Mouse (Mus musculus) liver, embryonic 11.5 days (tissue): Measurements from ENCODE around the gene Wasf2. TPM values are rescaled to one million over a fixed set of nuclear protein-coding genes. Genes with fewer than 3 reads are reported as not detected.
A peak's percentile ranks its signal among the peaks of the same experiment; 100 is the strongest.

ENCODE experiments used
- ATAC-seq: fragments of 200-750 bp; cut with Nextera tagmentation; replicated peaks from 2 replicates; pipeline ENCODE4 v1.8.0; 2017; ENCODE audit warnings: moderate number of reproducible peaks, mild to moderate bottlenecking, moderate TSS enrichment, moderate library complexity; ENCODE audit not compliant: low FRiP score
- DNase-seq: peaks from one replicate; pipeline ENCODE4 v3.0.0-alpha.2; 2017; ENCODE audit warnings: low spot score
- H3K27ac ChIP-seq: fragments of 300-500 bp; sonication (generic); 2 replicates; pipeline ENCODE4 v1.5.1; 2014; ENCODE audit warnings: mild to moderate bottlenecking, low read depth, low read length, control low read depth
- H3K27me3 ChIP-seq: fragments of 300-500 bp; sonication (generic); replicated peaks from 2 replicates; pipeline ENCODE4 v1.6.1; 2014; ENCODE audit warnings: low read length, mixed read lengths; ENCODE audit not compliant: control insufficient read depth, insufficient read depth
- H3K36me3 ChIP-seq: fragments of 300-500 bp; sonication (generic); 2 replicates; pipeline ENCODE4 v1.6.1; 2014; ENCODE audit warnings: mild to moderate bottlenecking, low read length, moderate library complexity, mixed read lengths; ENCODE audit not compliant: control insufficient read depth, insufficient read depth
- H3K4me1 ChIP-seq: fragments of 300-500 bp; sonication (generic); replicated peaks from 2 replicates; pipeline ENCODE4 v1.6.1; 2014; ENCODE audit warnings: low read length, mixed read lengths; ENCODE audit not compliant: control insufficient read depth, insufficient read depth
- H3K4me2 ChIP-seq: fragments of 300-500 bp; sonication (generic); 2 replicates; pipeline ENCODE4 v1.6.1; 2014; ENCODE audit warnings: mild to moderate bottlenecking, control low read depth, moderate library complexity
- H3K4me3 ChIP-seq: fragments of 300-500 bp; sonication (generic); 2 replicates; pipeline ENCODE4 v1.5.1; 2014; ENCODE audit warnings: low read depth, low read length, control low read depth
- H3K9ac ChIP-seq: fragments of 300-500 bp; sonication (generic); 2 replicates; pipeline ENCODE4 v1.6.1; 2014; ENCODE audit warnings: low read depth, low read length, control low read depth
- H3K9me3 ChIP-seq: fragments of 300-500 bp; sonication (generic); 2 replicates; pipeline ENCODE4 v1.6.1; 2016; ENCODE audit warnings: low read length, inconsistent platforms, mixed read lengths; ENCODE audit not compliant: control insufficient read depth
- WGBS: fragments of 180-500 bp; shearing (Covaris S2); extraction: QIAGEN DNeasy Blood & Tissue Kit; methylation state at CpG from one replicate; pipeline ENCODE4 v1.1.7; 2014; 5-methylcytosine and 5-hydroxymethylcytosine counted together
- polyA plus RNA-seq: library from polyadenylated mRNA; unstranded; fragments of >200 nt; fragmentation: Nextera tagmentation; extraction: Ambion mirVana; gene quantifications from 2 replicates; pipeline ENCODE4 v1.2.1, GENCODE M21; 2014

Gene Wasf2
- polyA plus RNA-seq, 1 experiment from 2014 or later: 42.2 TPM

- Histone ChIP-seq H3K9ac (no peak overlapping the region), H3K4me2 (no peak overlapping the region), H3K27me3 (no peaks in the 10 kb centered on the region), H3K27ac (no peak overlapping the region), H3K4me1 (peaks cover 22% of the 10 kb centered on the region), H3K4me3 (no peak overlapping the region), H3K9me3 (no peaks in the 10 kb centered on the region), H3K36me3 (peaks cover 32% of the 10 kb centered on the region)
- ATAC-seq (no peak), DNase-seq (no peak)
- 63% methylated on average over 4 of the region's 4 CpGs for WGBS
These were observed 64.7 kb downstream of the Wasf2 start for GRCm38 (mm10) chr4:133195014-133195413.

GRCm38 (mm10) chr4:133196136-133196535, 65.8 kb downstream of the Wasf2 start:
- H3K27me3 ChIP-seq: no peaks in the 10 kb centered on the region

DNA sequence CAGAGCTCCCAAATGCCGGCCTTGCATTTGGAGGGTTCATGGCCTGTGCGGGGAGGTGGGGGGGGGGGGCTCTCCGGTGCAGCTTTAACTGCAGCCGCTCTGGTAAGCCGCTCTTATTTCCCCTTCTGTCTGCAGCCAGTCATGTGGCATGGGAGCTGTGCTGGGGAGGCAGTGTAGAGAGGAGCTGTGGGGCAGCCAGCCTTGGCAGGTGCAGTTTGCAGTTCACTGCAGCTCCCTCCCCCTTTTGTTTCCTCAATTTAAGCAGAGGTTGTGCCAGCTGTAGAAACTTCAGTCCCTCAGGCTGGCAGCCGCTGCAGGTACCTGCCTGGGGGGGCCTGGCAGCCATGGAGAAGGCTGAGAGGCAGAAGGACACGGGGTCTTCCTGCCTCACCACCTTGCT, 66.5 kb downstream of the Wasf2 start:
- Histone ChIP-seq H3K4me1 (peaks cover 34% of the 10 kb centered on the region), H3K9me3 (no peaks in the 10 kb centered on the region), H3K27me3 (no peaks in the 10 kb centered on the region), H3K36me3 (peaks cover 24% of the 10 kb centered on the region), H3K4me3 (no peak overlapping the region), H3K4me2 (no peak overlapping the region), H3K27ac (no peak overlapping the region), H3K9ac (no peak overlapping the region)
- WGBS: 72% methylated on average over 7 of the region's 7 CpGs
- no peak for ATAC-seq
- DNase-seq: no peak

More at GRCm38 (mm10) chr4:133196136-133196535, 65.8 kb downstream of the Wasf2 start:
- Histone ChIP-seq H3K36me3 (peaks cover 29% of the 10 kb centered on the region), H3K4me2 (no peak overlapping the region), H3K9me3 (no peaks in the 10 kb centered on the region), H3K4me1 (peaks cover 32% of the 10 kb centered on the region), H3K4me3 (no peak overlapping the region), H3K27ac (no peak overlapping the region), H3K9ac (no peak overlapping the region)
- WGBS: 70% methylated on average over 2 of the region's 2 CpGs
- no peak for DNase-seq
- ATAC-seq: no peak

GRCm38 (mm10) chr4:133197355-133197754, 67.0 kb downstream of the Wasf2 start:
- WGBS: 54% methylated on average over 5 of the region's 5 CpGs
- no peak for ATAC-seq
- H3K4me1 ChIP-seq: peaks cover 34% of the 10 kb centered on the region
- no peaks in the 10 kb centered on the region for H3K27me3 ChIP-seq
- H3K9me3 ChIP-seq: no peaks in the 10 kb centered on the region
- no peak overlapping the region for H3K9ac ChIP-seq
- H3K27ac ChIP-seq: peak overlapping the region; percentile 33; the same call in 1 of the 2 replicates
- H3K36me3 ChIP-seq: peaks cover 23% of the 10 kb centered on the region
- H3K4me3 ChIP-seq: no peak overlapping the region
- no peak for DNase-seq
- no peak overlapping the region for H3K4me2 ChIP-seq

- H3K27me3 ChIP-seq: no peaks in the 10 kb centered on the region
- no peak overlapping the region for H3K4me2 ChIP-seq
- peaks cover 23% of the 10 kb centered on the region for H3K36me3 ChIP-seq
- H3K9me3 ChIP-seq: no peaks in the 10 kb centered on the region
- 49% methylated on average over 13 of the region's 13 CpGs for WGBS
- H3K4me1 ChIP-seq: peaks cover 34% of the 10 kb centered on the region
- DNase-seq (no peak), ATAC-seq (no peak)
- no peak overlapping the region for H3K9ac ChIP-seq
- H3K4me3 ChIP-seq: no peak overlapping the region
- peak overlapping the region; percentile 33; the same call in 1 of the 2 replicates for H3K27ac ChIP-seq
These were observed 67.5 kb downstream of the Wasf2 start for GRCm38 (mm10) chr4:133197801-133198286.

- H3K4me1 ChIP-seq: peaks cover 34% of the 10 kb centered on the region
- no peak overlapping the region for H3K9ac ChIP-seq
- 51% methylated on average over 19 of the region's 19 CpGs for WGBS
- no peaks in the 10 kb centered on the region for H3K27me3 ChIP-seq
- H3K4me3 ChIP-seq: no peak overlapping the region
- ATAC-seq (no peak), DNase-seq (no peak)
- H3K4me2 ChIP-seq: no peak overlapping the region
- peaks cover 20% of the 10 kb centered on the region for H3K36me3 ChIP-seq
- H3K27ac ChIP-seq: 0 out of 2 replicates have a peak overlapping the region, but pooled peaks have one; percentile 23
- no peaks in the 10 kb centered on the region for H3K9me3 ChIP-seq
These were observed 68.3 kb downstream of the Wasf2 start for GRCm38 (mm10) chr4:133198337-133199180.

GRCm38 (mm10) chr4:133199743-133200142, 69.4 kb downstream of the Wasf2 start:
- Histone ChIP-seq H3K4me3 (no peak overlapping the region), H3K4me2 (no peak overlapping the region), H3K36me3 (peaks cover 13% of the 10 kb centered on the region), H3K9ac (no peak overlapping the region), H3K27me3 (no peaks in the 10 kb centered on the region; the same call in 1 of the 2 replicates), H3K27ac (no peak overlapping the region), H3K4me1 (peaks cover 34% of the 10 kb centered on the region), H3K9me3 (no peaks in the 10 kb centered on the region)
- no peak for ATAC-seq
- 75% methylated on average over 6 of the region's 6 CpGs for WGBS
- no peak for DNase-seq

DNA sequence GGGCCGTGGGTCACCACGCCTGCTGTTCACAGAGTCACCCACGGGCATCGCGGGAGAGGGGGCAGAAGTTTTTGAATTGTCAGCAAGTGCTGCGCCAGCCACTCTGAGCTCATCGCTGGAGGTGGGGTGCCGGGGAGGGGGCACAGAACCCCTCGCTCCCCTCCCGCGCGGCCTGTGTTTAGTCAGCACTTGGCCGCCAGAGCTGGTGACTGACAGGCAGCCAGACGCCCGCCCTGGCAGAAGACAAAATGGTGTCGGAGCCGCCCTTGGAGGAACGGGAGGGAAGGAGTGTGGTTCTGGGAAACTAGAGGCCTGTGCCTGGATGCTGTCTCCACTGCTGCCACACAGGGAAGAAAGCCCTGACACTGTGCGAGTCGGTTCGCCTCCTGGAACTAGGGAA, 70.0 kb downstream of the Wasf2 start:
- H3K4me2 ChIP-seq: no peak overlapping the region
- H3K4me1 ChIP-seq: peaks cover 34% of the 10 kb centered on the region
- DNase-seq: no peak
- ATAC-seq: no peak
- 0 out of 2 replicates have a peak overlapping the region, but pooled peaks have one; percentile 3 for H3K27ac ChIP-seq
- no peak overlapping the region for H3K4me3 ChIP-seq
- H3K9me3 ChIP-seq: no peaks in the 10 kb centered on the region
- WGBS: 60% methylated on average over 21 of the region's 21 CpGs
- H3K27me3 ChIP-seq: no peaks in the 10 kb centered on the region; the same call in 1 of the 2 replicates
- no peak overlapping the region for H3K9ac ChIP-seq
- H3K36me3 ChIP-seq: peaks cover 10% of the 10 kb centered on the region
